Mouse (Mus musculus): ENCODE results near the gene Cpb1.

DNA sequence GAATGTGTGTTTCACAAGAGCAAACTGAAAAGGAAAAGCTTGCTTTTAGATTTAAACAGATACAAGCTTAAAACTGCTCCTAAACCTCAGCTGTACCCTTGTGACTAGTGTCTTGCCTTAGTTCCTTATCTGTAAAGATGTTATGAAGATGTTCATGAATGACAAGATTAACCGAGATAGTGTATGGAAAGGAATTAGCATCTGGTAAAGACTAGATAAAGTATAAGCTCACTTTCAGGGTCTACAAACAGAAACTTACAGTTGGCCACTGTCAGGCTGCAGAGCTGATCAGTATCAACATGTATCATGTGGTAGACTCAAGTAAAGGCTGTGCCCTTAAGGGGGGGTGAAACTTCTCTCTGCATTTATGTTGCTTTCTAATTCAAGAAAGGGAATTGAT lies 31.6 kb downstream of the Cpb1 start:
- TF ChIP-seq POLR2A (IDR thresholded peaks at IDR 0.05; ENCODE audit: insufficient read depth, low read depth, low read length): no peak
- TF ChIP-seq CTCF (IDR thresholded peaks at IDR 0.05; ENCODE audit: insufficient read depth, low read depth, low read length): no peak

All from olfactory bulb, adult 2 months (tissue).